Mouse (Mus musculus) CH12F3 (cell line): ENCODE results near the gene Dlk2.

Experiments used
- in situ Hi-C: fragments of 300-500 bp; cut with MboI; formaldehyde crosslinking; loops from 2 replicates; pipeline ENCODE4 v1.14.3; 2020; ENCODE audit warnings: low sequenced_read_pairs

The Dlk2 gene

GRCm38 (mm10) chr17:46297364-46298219, at the start of gene Dlk2:
Gene Dlk2 (plus strand): TSS chr17:46297421.
- in situ Hi-C loops, result no loop called here

GRCm38 (mm10) chr17:46247512-46248188, 49.6 kb upstream of the Dlk2 start, which contains the start of the genes Polr1c and Yipf3:
Gene Polr1c (minus strand): TSS chr17:46248054.
Gene Yipf3 (plus strand): TSS chr17:46248080.
- in situ Hi-C loops, result no loop called here

- in situ Hi-C loops, result no loop called here
Measured at GRCm38 (mm10) chr17:46248189-46248522, 49.1 kb upstream of the Dlk2 start.

GRCm38 (mm10) chr17:46251174-46251573, 46.0 kb upstream of the Dlk2 start:
- in situ Hi-C loops, result no loop called here

GRCm38 (mm10) chr17:46252571-46253451, 44.4 kb upstream of the Dlk2 start:
- in situ Hi-C loops, result no loop called here

GRCm38 (mm10) chr17:46253452-46254084, 43.7 kb upstream of the Dlk2 start, which contains the start of gene Lrrc73:
Gene Lrrc73 (plus strand): TSS chr17:46253531.
- in situ Hi-C loops, result no loop called here

- in situ Hi-C loops, result no loop called here
Measured at GRCm38 (mm10) chr17:46254106-46254505, 43.1 kb upstream of the Dlk2 start.

- in situ Hi-C loops, result no loop called here
Measured at GRCm38 (mm10) chr17:46255147-46255546, 42.1 kb upstream of the Dlk2 start.

- in situ Hi-C loops, result no loop called here
Measured at GRCm38 (mm10) chr17:46258279-46259053, 38.8 kb upstream of the Dlk2 start.

GRCm38 (mm10) chr17:46259675-46260074, 37.5 kb upstream of the Dlk2 start:
- in situ Hi-C loops, result loop anchor here (10.0 kb wide), 2 partner anchors 135 to 245 kb away; no protein-coding TSS in a partner anchor

GRCm38 (mm10) chr17:46262201-46262694, 35.0 kb upstream of the Dlk2 start:
- in situ Hi-C loops, result loop anchor here (10.0 kb wide), 2 partner anchors 133 to 243 kb away; no protein-coding TSS in a partner anchor

- in situ Hi-C loops, result loop anchor here (10.0 kb wide), 2 partner anchors 129 to 239 kb away; no protein-coding TSS in a partner anchor
Measured at GRCm38 (mm10) chr17:46265502-46265901, 31.7 kb upstream of the Dlk2 start.

- in situ Hi-C loops, result loop anchor here (10.0 kb wide), 2 partner anchors 129 to 239 kb away; no protein-coding TSS in a partner anchor
Measured at GRCm38 (mm10) chr17:46265918-46266618, 31.2 kb upstream of the Dlk2 start.

GRCm38 (mm10) chr17:46266986-46267385, 30.2 kb upstream of the Dlk2 start:
- in situ Hi-C loops, result loop anchor here (10.0 kb wide), 2 partner anchors 128 to 238 kb away; no protein-coding TSS in a partner anchor

GRCm38 (mm10) chr17:46267511-46267910, 29.7 kb upstream of the Dlk2 start:
- in situ Hi-C loops, result loop anchor here (10.0 kb wide), 2 partner anchors 127 to 237 kb away; no protein-coding TSS in a partner anchor

GRCm38 (mm10) chr17:46268026-46268720, 29.0 kb upstream of the Dlk2 start:
- in situ Hi-C loops, result loop anchor here (10.0 kb wide), 2 partner anchors 127 to 237 kb away; no protein-coding TSS in a partner anchor

GRCm38 (mm10) chr17:46269771-46270534, 27.3 kb upstream of the Dlk2 start:
- in situ Hi-C loops, result loop anchor here (10.0 kb wide), 2 partner anchors 125 to 235 kb away; no protein-coding TSS in a partner anchor
